Mouse (Mus musculus) limb, embryonic 10.5 days (tissue): Measurements from ENCODE around the gene Nthl1. TPM values are rescaled to one million over a fixed set of nuclear protein-coding genes. Genes with fewer than 3 reads are reported as not detected.
A peak's percentile ranks its signal among the peaks of the same experiment; 100 is the strongest.

ENCODE experiments used
- DNase-seq: peaks from one replicate; pipeline ENCODE4 v3.0.0-alpha.2; 2017; ENCODE audit warnings: low spot score
- H3K27ac ChIP-seq: fragments of 300-500 bp; sonication (generic); 2 replicates; pipeline ENCODE4 v1.5.1; 2016; ENCODE audit warnings: mild to moderate bottlenecking
- H3K27me3 ChIP-seq: fragments of 300-500 bp; sonication (generic); 2 replicates; pipeline ENCODE4 v1.6.1; 2016; ENCODE audit warnings: low read depth, mild to moderate bottlenecking; ENCODE audit not compliant: poor library complexity, severe bottlenecking
- H3K36me3 ChIP-seq: fragments of 300-500 bp; sonication (generic); 2 replicates; pipeline ENCODE4 v1.6.1; 2016; ENCODE audit warnings: mild to moderate bottlenecking, moderate library complexity
- H3K4me1 ChIP-seq: fragments of 300-500 bp; sonication (generic); 2 replicates; pipeline ENCODE4 v1.6.1; 2016
- H3K4me3 ChIP-seq: fragments of 300-500 bp; sonication (generic); 2 replicates; pipeline ENCODE4 v1.5.1; 2016; ENCODE audit warnings: mild to moderate bottlenecking, moderate library complexity
- H3K9me3 ChIP-seq: fragments of 300-500 bp; sonication (generic); replicated peaks from 2 replicates; pipeline ENCODE4 v1.6.1; 2016; ENCODE audit warnings: mild to moderate bottlenecking
- WGBS: fragments of 180-500 bp; shearing (Covaris S2); methylation state at CpG from one replicate; pipeline ENCODE4 v1.1.7; 2016; 5-methylcytosine and 5-hydroxymethylcytosine counted together
- polyA plus RNA-seq: library from polyadenylated mRNA; unstranded; fragments of >200 nt; fragmentation: Nextera tagmentation; extraction: Ambion mirVana; gene quantifications from 2 replicates; pipeline ENCODE4 v1.2.1, GENCODE M21; 2016

Gene Nthl1
- polyA plus RNA-seq, 1 experiment from 2014 or later, result 27.5 TPM

DNA sequence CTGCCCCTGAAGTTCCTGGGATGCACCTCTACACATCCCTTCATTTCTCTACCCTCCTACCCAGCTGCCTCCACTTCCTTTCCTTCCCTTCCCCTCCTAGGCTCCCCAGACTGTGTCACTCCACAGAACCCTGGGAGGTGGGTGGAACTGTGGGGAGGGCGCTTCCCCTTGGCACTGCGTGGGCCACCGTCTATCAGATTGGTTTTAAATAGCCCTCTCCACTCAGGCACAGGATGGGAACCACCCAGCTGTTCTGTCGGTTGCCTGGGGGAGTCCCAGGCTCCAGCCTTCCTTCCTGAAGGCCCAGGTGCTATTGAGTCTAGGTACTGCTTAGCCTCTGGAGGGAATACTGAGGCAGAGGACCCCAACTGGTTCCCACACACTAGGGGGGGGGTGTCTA, 2.5 kb downstream of the Nthl1 start:
- Histone ChIP-seq H3K27ac (no peak overlapping the region), H3K4me3 (no peak overlapping the region), H3K9me3 (no peaks in the 10 kb centered on the region), H3K27me3 (no peaks in the 10 kb centered on the region), H3K4me1 (peaks cover 58% of the 10 kb centered on the region), H3K36me3 (peaks cover 38% of the 10 kb centered on the region)
- DNase-seq, result no peak
- 94% methylated on average over 4 of the region's 4 CpGs for WGBS

DNA sequence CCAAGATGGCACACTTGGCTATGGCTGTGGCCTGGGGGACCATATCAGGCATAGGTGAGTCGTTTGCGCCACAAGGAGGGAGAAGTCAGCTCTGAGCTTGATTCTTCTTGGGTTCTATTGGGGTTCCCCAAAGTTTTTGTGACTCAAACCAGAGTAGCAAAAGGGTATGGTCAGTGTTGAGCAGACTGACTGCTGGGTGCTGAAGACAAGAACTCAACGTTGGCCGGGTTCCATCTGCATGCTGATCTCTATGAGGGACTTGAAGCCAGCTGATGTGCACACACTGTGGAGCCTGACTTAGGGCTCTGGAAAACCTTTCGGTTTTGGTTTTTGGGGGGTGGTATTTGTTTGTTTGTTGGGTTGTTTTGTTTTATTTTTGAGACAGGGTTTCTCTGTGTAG, 3.2 kb downstream of the Nthl1 start:
- 95% methylated on average over 5 of the region's 5 CpGs for WGBS
- Histone ChIP-seq H3K27me3 (no peaks in the 10 kb centered on the region), H3K4me1 (peaks cover 64% of the 10 kb centered on the region), H3K9me3 (no peaks in the 10 kb centered on the region), H3K36me3 (peaks cover 38% of the 10 kb centered on the region), H3K4me3 (peak overlapping the region; percentile 13; the same call in 1 of the 2 replicates), H3K27ac (no peak overlapping the region)
- no peak for DNase-seq

- 73% methylated on average over 5 of the region's 5 CpGs for WGBS
- no peak overlapping the region for H3K4me3 ChIP-seq
- no peaks in the 10 kb centered on the region for H3K9me3 ChIP-seq
- DNase-seq, result peak; percentile 25
- peak overlapping the region; percentile 53; the same call in 1 of the 2 replicates for H3K27ac ChIP-seq
- H3K4me1 ChIP-seq, result peaks cover 60% of the 10 kb centered on the region
- H3K36me3 ChIP-seq, result peaks cover 45% of the 10 kb centered on the region
- no peaks in the 10 kb centered on the region for H3K27me3 ChIP-seq
These were observed 4.5 kb downstream of the Nthl1 start for GRCm38 (mm10) chr17:24636781-24637481.

GRCm38 (mm10) chr17:24638214-24638613, 5.7 kb downstream of the Nthl1 start:
- WGBS, result 86% methylated on average over 4 of the region's 4 CpGs
- no peak overlapping the region for H3K4me3 ChIP-seq
- H3K36me3 ChIP-seq, result peaks cover 56% of the 10 kb centered on the region
- H3K9me3 ChIP-seq, result no peaks in the 10 kb centered on the region
- H3K27me3 ChIP-seq, result no peaks in the 10 kb centered on the region
- DNase-seq, result no peak
- peaks cover 63% of the 10 kb centered on the region for H3K4me1 ChIP-seq
- H3K27ac ChIP-seq, result peak overlapping the region; percentile 92

DNA sequence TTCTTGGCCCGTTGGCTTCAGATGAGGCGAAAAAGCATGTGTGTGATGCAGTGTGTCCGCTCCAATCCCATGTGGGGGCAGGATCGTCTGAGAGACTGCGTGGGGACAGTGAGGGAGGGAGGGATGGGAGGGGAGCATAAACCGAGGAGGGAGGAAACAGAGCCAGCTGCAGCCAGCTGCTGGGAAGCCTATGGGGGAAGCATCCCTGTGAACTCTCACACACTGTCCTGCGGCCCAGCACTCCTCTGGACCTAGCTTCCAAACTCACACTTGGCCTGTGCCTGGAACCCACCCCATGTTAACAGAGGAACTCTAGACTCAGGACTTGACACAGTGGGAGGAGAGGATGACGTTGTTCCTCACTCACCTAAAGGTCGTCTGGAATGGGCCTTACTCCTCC, 6.4 kb downstream of the Nthl1 start:
- H3K9me3 ChIP-seq, result no peaks in the 10 kb centered on the region
- peak overlapping the region; percentile 33 for H3K4me3 ChIP-seq
- WGBS, result 69% methylated on average over 9 of the region's 9 CpGs
- H3K4me1 ChIP-seq, result peaks cover 63% of the 10 kb centered on the region
- no peak for DNase-seq
- peaks cover 56% of the 10 kb centered on the region for H3K36me3 ChIP-seq
- H3K27me3 ChIP-seq, result no peaks in the 10 kb centered on the region
- peak overlapping the region; percentile 92 for H3K27ac ChIP-seq

GRCm38 (mm10) chr17:24639571-24639988, 7.1 kb downstream of the Nthl1 start:
- Histone ChIP-seq H3K4me1 (peaks cover 68% of the 10 kb centered on the region), H3K27me3 (no peaks in the 10 kb centered on the region), H3K4me3 (peak overlapping the region; percentile 33), H3K27ac (peak overlapping the region; percentile 92), H3K9me3 (no peaks in the 10 kb centered on the region), H3K36me3 (peaks cover 60% of the 10 kb centered on the region)
- DNase-seq, result peak; percentile 74
- WGBS, result 14% methylated on average over 5 of the region's 5 CpGs

GRCm38 (mm10) chr17:24640119-24640518, 7.6 kb downstream of the Nthl1 start:
- Histone ChIP-seq H3K9me3 (no peaks in the 10 kb centered on the region), H3K4me1 (peaks cover 74% of the 10 kb centered on the region), H3K27me3 (no peaks in the 10 kb centered on the region), H3K4me3 (peak overlapping the region; percentile 33), H3K27ac (peak overlapping the region; percentile 92), H3K36me3 (peaks cover 62% of the 10 kb centered on the region)
- 86% methylated on average over 7 of the region's 7 CpGs for WGBS
- no peak for DNase-seq

- 95% methylated on average over 15 of the region's 15 CpGs for WGBS
- peaks cover 78% of the 10 kb centered on the region for H3K4me1 ChIP-seq
- peaks cover 59% of the 10 kb centered on the region for H3K36me3 ChIP-seq
- no peaks in the 10 kb centered on the region for H3K9me3 ChIP-seq
- no peak for DNase-seq
- peak overlapping the region; percentile 92 for H3K27ac ChIP-seq
- H3K4me3 ChIP-seq, result no peak overlapping the region
- H3K27me3 ChIP-seq, result no peaks in the 10 kb centered on the region
These were observed 8.1 kb downstream of the Nthl1 start for GRCm38 (mm10) chr17:24640581-24640980.

- H3K27ac ChIP-seq, result peak overlapping the region; percentile 25; the same call in 1 of the 2 replicates
- H3K27me3 ChIP-seq, result no peaks in the 10 kb centered on the region
- H3K4me3 ChIP-seq, result peak overlapping the region; percentile 0; the same call in 1 of the 2 replicates
- 91% methylated on average over 14 of the region's 14 CpGs for WGBS
- H3K4me1 ChIP-seq, result peaks cover 80% of the 10 kb centered on the region
- H3K9me3 ChIP-seq, result no peaks in the 10 kb centered on the region
- DNase-seq, result no peak
- H3K36me3 ChIP-seq, result peaks cover 69% of the 10 kb centered on the region
These were observed 9.5 kb downstream of the Nthl1 start for GRCm38 (mm10) chr17:24641944-24642343.

GRCm38 (mm10) chr17:24642791-24643343, 10.4 kb downstream of the Nthl1 start:
- peak overlapping the region; percentile 25 for H3K27ac ChIP-seq

GRCm38 (mm10) chr17:24644030-24644715, 11.7 kb downstream of the Nthl1 start:
- 54% methylated on average over 7 of the region's 7 CpGs for WGBS
- no peak for DNase-seq
- Histone ChIP-seq H3K9me3 (no peaks in the 10 kb centered on the region), H3K27me3 (peaks cover 14% of the 10 kb centered on the region; the same call in 1 of the 2 replicates), H3K4me3 (0 out of 2 replicates have a peak overlapping the region, but pooled peaks have one; percentile 14), H3K27ac (peak overlapping the region; percentile 75), H3K4me1 (peaks cover 77% of the 10 kb centered on the region), H3K36me3 (peaks cover 56% of the 10 kb centered on the region)

More at GRCm38 (mm10) chr17:24642791-24643343, 10.4 kb downstream of the Nthl1 start:
- Histone ChIP-seq H3K9me3 (no peaks in the 10 kb centered on the region), H3K4me3 (no peak overlapping the region), H3K36me3 (peaks cover 68% of the 10 kb centered on the region), H3K4me1 (peaks cover 80% of the 10 kb centered on the region), H3K27me3 (peaks cover 4% of the 10 kb centered on the region; the same call in 1 of the 2 replicates)
- no peak for DNase-seq
- 64% methylated on average over 6 of the region's 6 CpGs for WGBS

- Histone ChIP-seq H3K4me3 (no peak overlapping the region), H3K9me3 (no peaks in the 10 kb centered on the region), H3K4me1 (peaks cover 77% of the 10 kb centered on the region), H3K36me3 (peaks cover 51% of the 10 kb centered on the region), H3K27ac (peak overlapping the region; percentile 75), H3K27me3 (peaks cover 14% of the 10 kb centered on the region; the same call in 1 of the 2 replicates)
- no peak for DNase-seq
- 89% methylated on average over 9 of the region's 9 CpGs for whole genome bisulfite sequencing
These were observed 12.6 kb downstream of the Nthl1 start for GRCm38 (mm10) chr17:24644875-24645721.
